ENCODE assay signal across 10 mouse cellular contexts in the genomic region with DNA sequence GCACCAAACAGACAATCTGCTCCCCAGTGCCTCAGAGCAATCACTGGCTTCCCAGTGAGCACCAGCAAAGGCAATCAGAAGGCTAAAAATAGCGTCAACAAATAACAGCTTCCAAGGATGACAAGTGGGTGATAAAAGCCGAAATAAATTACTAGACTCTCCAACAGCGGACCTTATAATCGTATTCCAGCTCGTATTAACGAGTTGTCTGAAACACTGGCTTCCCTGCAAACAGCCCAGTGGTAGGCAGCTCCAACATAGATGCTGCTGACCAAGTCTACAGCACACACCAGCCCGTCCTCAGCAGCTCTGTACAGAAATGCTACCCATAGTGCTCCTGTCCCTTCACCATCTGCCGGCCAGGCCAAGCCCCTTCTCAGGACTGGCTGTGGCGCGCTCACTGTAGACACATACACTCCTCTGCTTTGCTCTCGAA.
DNase-seq lines count a peak whose midpoint lies in the region; ATAC-seq and TF ChIP-seq lines count a peak whose summit lies in the region.
"Had no signal": no experiment of that assay in that cellular context is flagged by ENCODE, and none has a peak within 500 bp of the region (broad histone marks: within the 10 kb centered on the region; RNA-seq: fewer than 3 reads in every experiment).

No protein-coding gene starts in this region.

- TF ChIP-seq POLR2A in lung, adult 2 months (IDR thresholded peaks at IDR 0.05; ENCODE audit: borderline replicate concordance, extremely low read depth, low read depth, low read length), result no peak

- H3K9ac ChIP-seq in lung, embryonic 16.5 days (ENCODE audit: low read length), result no peak overlapping the region
- peak overlapping the region; percentile 69; the same call in 1 of the 2 replicates for H3K9ac ChIP-seq in heart, embryonic 13.5 days
- no peak overlapping the region for H3K9ac ChIP-seq in neural tube, embryonic 13.5 days

- H3K4me3 ChIP-seq in lung, embryonic 16.5 days (ENCODE audit: low read length), result no peak overlapping the region
- no peak overlapping the region for H3K4me3 ChIP-seq in lung, adult 2 months (replicated peaks; ENCODE audit: extremely low read depth, low read depth, low read length)
- peak overlapping the region; percentile 12 for H3K4me3 ChIP-seq in heart, embryonic 13.5 days
- no peak overlapping the region for H3K4me3 ChIP-seq in neural tube, embryonic 13.5 days
- H3K4me3 ChIP-seq: gastrocnemius, adult 2 months had no signal

- 47% methylated on average over 11 of the region's 11 CpGs for WGBS in lung, embryonic 16.5 days
- WGBS in lung, adult 2 months, result 51% methylated on average over 11 of the region's 11 CpGs
- 28% methylated on average over 11 of the region's 11 CpGs for WGBS in heart, embryonic 13.5 days
- WGBS in neural tube, embryonic 13.5 days, result 45% methylated on average over 11 of the region's 11 CpGs

- H3K9me3 ChIP-seq in lung, embryonic 16.5 days (ENCODE audit: control insufficient read depth, low read length), result no peaks in the 10 kb centered on the region
- H3K9me3 ChIP-seq in heart, embryonic 13.5 days, result no peaks in the 10 kb centered on the region
- H3K9me3 ChIP-seq in neural tube, embryonic 13.5 days, result no peaks in the 10 kb centered on the region

- no peak for TF ChIP-seq CTCF in lung, adult 2 months (IDR thresholded peaks at IDR 0.05; ENCODE audit: insufficient read depth, low read length)

- H3K27ac ChIP-seq in lung, embryonic 16.5 days (ENCODE audit: low read length), result peak overlapping the region; percentile 27
- H3K27ac ChIP-seq in heart, embryonic 13.5 days (replicated peaks), result peak overlapping the region; percentile 93
- peak overlapping the region; percentile 59 for H3K27ac ChIP-seq in neural tube, embryonic 13.5 days (replicated peaks)
- H3K27ac ChIP-seq: gastrocnemius, adult 2 months had no signal

- no peaks in the 10 kb centered on the region for H3K27me3 ChIP-seq in lung, embryonic 16.5 days (ENCODE audit: control insufficient read depth, insufficient read depth, low read depth, low read length)
- no peaks in the 10 kb centered on the region for H3K27me3 ChIP-seq in heart, embryonic 13.5 days (replicated peaks)
- H3K27me3 ChIP-seq in neural tube, embryonic 13.5 days, result no peaks in the 10 kb centered on the region

- no peak for DNase-seq in cerebellum, adult 11-12 months
- no peak for DNase-seq in lung, adult 2 months
- no peak for DNase-seq in thymus, postnatal 36 days
- DNase-seq in layer of hippocampus, postnatal 36 days, result no peak
- DNase-seq: gastrocnemius, adult 2 months; kidney, adult 18-20 months had no signal

- H3K4me1 ChIP-seq in lung, embryonic 16.5 days (replicated peaks; ENCODE audit: control insufficient read depth, insufficient read depth, low read length), result peaks cover 9% of the 10 kb centered on the region
- H3K4me1 ChIP-seq in lung, adult 2 months (ENCODE audit: control insufficient read depth, insufficient read depth, low read length), result no peaks in the 10 kb centered on the region
- H3K4me1 ChIP-seq in heart, embryonic 13.5 days, result peaks cover 33% of the 10 kb centered on the region
- H3K4me1 ChIP-seq in neural tube, embryonic 13.5 days (replicated peaks), result peaks cover 18% of the 10 kb centered on the region

- no peak overlapping the region; the same call in 1 of the 2 replicates for H3K4me2 ChIP-seq in lung, embryonic 16.5 days (ENCODE audit: low read depth, low read length)
- peak overlapping the region; percentile 62 for H3K4me2 ChIP-seq in heart, embryonic 13.5 days
- no peak overlapping the region for H3K4me2 ChIP-seq in neural tube, embryonic 13.5 days

- ATAC-seq in cerebellum, adult (ENCODE audit: insufficient number of reproducible peaks, low FRiP score, low TSS enrichment), result peak; percentile 20; the same call in 1 of the 2 replicates
- ATAC-seq in lung, embryonic 16.5 days (ENCODE audit: low read depth), result peak; percentile 76
- ATAC-seq in heart, embryonic 13.5 days (ENCODE audit: extremely low read depth, insufficient number of reproducible peaks, low FRiP score, low TSS enrichment), result peak; percentile 71; the same call in 1 of the 2 replicates
- ATAC-seq in neural tube, embryonic 13.5 days (ENCODE audit: low read depth), result peak; percentile 71

- peaks cover 3% of the 10 kb centered on the region; the same call in 1 of the 2 replicates for H3K36me3 ChIP-seq in lung, embryonic 16.5 days (ENCODE audit: control insufficient read depth, insufficient read depth, low read length)
- H3K36me3 ChIP-seq in heart, embryonic 13.5 days, result peaks cover 41% of the 10 kb centered on the region
- H3K36me3 ChIP-seq in neural tube, embryonic 13.5 days, result peaks cover 7% of the 10 kb centered on the region; the same call in 1 of the 2 replicates

Comparison
In these comparisons a context has a peak if more than half of its experiments do, and no peak if none do; other contexts are left out.
1. ATAC-seq: peak in every context shown above with its lines; median percentile 76 in lung, embryonic 16.5 days; 71 in heart, embryonic 13.5 days; 71 in neural tube, embryonic 13.5 days; 20 in cerebellum, adult.
2. H3K27ac ChIP-seq: peak in every context shown above with its lines; median percentile 93 in heart, embryonic 13.5 days; 59 in neural tube, embryonic 13.5 days; 27 in lung, embryonic 16.5 days.